Mouse (Mus musculus) cerebral cortex, adult 2 months (tissue): ENCODE results near the gene Mrpl37.

Experiments
- WGBS: fragments of 180-500 bp; shearing (Covaris S2); methylation state at CpG from one replicate; pipeline ENCODE4 v1.1.7; 2018; 5-methylcytosine and 5-hydroxymethylcytosine counted together

Gene Mrpl37

DNA sequence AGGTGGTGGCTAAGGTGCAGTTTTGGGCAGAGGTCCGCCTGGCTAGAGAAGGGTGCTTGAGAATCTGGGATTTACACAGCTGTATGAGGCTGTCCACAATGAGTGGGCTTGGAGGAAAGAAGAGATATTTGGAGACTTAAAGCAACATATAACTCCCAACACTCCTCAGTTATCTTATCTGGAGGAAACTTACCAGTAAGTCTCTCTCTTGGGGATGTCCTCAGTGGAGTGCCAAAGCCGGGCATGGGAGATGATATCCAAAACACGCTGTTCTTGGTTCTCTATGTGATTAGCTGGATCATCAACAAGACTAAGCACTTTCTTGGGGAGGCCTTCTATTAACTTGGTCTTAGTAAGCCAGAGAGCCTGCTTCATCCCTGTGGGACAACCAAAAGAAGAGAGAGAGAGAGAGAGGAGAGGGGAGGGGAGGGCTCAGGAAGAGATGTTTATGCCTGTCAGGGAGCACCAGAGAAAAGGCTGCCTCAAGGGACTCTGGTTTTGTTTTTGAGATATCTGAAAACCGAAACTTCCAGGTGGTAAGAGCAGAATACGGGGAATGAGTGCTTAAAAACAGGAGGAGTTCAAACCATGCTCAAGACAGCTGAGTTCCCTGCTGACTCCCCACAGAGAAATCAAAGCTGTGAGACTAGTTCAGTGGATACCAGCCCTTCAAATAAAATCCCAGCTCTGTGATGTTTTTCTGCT lies 2.1 kb downstream of the Mrpl37 start:
- WGBS = 96% methylated on average over 5 of the region's 5 CpGs

GRCm38 (mm10) chr4:107063214-107063613 lies 3.5 kb downstream of the Mrpl37 start:
- WGBS = 65% methylated on average over 3 of the region's 3 CpGs

- 92% methylated on average over 4 of the region's 4 CpGs for WGBS
Measured at GRCm38 (mm10) chr4:107061560-107061959, 5.1 kb downstream of the Mrpl37 start.

DNA sequence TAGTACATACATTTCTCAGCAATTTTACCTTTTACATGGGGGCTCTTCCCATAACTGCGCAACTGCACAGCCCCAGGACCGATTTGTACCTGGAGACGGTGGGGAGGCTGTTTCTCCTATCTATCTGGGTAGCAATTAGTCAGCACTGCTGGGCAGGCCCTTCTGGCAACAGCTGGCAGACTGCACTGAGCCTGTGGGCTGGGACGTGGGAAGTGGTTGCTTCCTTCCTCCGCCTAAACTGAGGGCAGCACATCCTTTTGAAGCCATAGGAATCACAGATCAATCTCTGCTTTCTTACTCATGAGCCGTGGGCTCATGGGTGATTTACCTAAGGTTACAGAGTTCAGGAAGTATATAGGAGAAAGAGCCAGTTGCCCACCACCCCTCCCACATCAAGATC lies 7.9 kb downstream of the Mrpl37 start:
- 58% methylated on average over 6 of the region's 6 CpGs for WGBS

DNA sequence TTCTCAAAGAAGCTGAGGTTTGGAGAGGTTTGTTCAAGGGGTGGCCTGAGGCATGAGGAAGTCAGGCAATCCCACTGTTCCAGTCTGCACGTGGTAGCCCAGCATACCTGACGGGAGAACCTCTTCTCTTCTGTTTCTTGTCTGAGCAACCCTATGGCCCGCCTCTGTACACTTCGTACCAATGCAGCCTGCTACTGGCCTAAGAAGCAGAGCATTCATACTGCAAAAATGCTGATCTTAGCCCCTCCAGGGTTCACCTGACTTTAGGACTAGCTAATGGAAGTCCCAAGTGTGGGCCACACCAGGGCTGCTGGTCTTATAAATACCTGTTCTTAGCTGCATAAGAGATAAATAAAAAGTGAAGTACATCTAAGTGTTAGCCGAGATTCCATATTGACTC lies 8.3 kb downstream of the Mrpl37 start:
- WGBS = 93% methylated on average over 5 of the region's 5 CpGs

- 73% methylated on average over 3 of the region's 3 CpGs for WGBS
Measured at GRCm38 (mm10) chr4:107056088-107056487, 10.6 kb downstream of the Mrpl37 start.

- 68% methylated on average over 5 of the region's 5 CpGs for WGBS
Measured at GRCm38 (mm10) chr4:107052962-107053553, 13.6 kb downstream of the Mrpl37 start.

DNA sequence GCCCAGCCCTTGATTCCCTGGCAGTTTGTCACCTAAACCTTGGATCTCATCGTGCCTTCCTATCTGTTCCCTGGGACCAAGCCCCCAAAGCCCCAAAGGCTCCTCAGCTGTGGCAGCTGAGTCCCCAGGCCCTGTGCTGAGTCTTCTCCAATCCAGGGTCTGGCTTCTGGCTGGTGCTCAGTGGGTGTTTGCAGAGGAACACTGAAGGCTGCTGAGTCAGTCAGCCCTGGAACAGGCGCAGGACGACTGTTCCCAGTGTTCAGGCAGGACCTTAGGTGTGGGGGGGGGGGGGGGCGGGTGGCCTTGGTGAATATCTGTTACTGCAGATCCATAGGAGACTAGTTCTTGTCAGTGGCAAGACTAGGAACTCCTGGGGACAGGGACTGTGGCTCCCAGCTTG lies 14.8 kb downstream of the Mrpl37 start:
- WGBS = 41% methylated on average over 4 of the region's 4 CpGs

- WGBS = 78% methylated on average over 11 of the region's 11 CpGs
Measured at GRCm38 (mm10) chr4:107048568-107049162, 18.0 kb downstream of the Mrpl37 start.

GRCm38 (mm10) chr4:107047806-107048205 lies 18.9 kb downstream of the Mrpl37 start:
- WGBS = 59% methylated on average over 5 of the region's 5 CpGs

DNA sequence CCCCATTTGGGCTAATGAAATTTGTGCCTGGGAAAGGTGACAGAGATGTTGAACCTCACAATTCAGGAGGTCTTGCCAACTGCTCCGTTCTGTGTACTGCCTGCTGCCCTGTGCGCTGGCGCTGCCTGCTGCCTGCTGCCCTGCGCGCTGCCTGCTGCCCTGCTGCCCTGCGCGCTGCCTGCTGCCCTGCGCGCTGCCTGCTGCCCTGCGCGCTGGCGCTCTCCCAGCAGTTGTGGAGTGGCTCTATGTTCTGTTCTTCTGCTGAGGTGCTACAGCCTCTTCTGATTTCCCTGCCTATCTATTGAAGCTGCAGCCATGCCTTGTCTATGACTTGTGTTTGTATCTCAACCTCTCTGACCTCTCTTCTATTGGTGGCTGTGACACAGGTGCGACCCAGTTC lies 21.5 kb downstream of the Mrpl37 start:
- WGBS = 96% methylated on average over 13 of the region's 13 CpGs

DNA sequence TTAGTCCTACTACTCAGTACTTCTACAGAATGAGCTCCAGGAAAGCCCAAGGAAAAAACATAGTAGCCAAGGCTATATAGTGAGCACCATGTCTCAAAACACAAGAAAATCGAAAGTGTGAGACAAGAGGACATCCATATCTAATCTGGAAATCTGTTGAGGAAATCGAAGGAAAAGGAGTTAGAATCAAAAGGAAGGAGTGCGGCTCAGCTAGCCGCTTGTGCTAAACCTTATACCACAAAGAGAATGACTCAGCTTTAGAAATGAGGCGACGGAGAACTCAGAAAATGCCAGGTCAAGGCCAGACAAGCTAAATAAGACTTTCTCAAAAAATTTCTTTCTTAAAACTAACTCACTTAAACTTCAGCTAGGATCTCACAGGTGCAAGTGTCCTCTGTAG lies 24.4 kb downstream of the Mrpl37 start:
- 88% methylated on average over 6 of the region's 6 CpGs for WGBS

GRCm38 (mm10) chr4:107039270-107039669 lies 27.4 kb downstream of the Mrpl37 start:
- WGBS = 46% methylated on average over 8 of the region's 8 CpGs

DNA sequence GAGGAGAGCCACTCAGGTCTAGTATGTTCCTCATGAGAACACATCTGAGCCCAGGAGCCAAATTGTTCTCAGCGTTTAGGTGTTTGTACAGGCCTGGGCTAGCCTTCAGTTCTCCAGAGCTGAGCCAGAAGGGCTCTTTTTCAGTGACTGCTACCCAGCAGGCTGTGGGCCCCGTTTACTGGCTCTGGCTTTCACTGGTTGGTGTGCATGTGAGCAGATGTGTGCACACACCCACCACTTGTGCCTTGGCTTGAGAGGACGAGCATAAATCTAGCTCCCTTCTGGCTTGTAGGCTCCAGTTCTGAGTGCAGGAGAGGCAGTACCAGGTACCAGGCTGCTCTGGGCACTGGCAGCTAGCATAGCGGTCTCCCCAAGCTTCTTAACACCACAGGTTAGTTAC lies 28.4 kb downstream of the Mrpl37 start:
- 47% methylated on average over 4 of the region's 4 CpGs for WGBS

DNA sequence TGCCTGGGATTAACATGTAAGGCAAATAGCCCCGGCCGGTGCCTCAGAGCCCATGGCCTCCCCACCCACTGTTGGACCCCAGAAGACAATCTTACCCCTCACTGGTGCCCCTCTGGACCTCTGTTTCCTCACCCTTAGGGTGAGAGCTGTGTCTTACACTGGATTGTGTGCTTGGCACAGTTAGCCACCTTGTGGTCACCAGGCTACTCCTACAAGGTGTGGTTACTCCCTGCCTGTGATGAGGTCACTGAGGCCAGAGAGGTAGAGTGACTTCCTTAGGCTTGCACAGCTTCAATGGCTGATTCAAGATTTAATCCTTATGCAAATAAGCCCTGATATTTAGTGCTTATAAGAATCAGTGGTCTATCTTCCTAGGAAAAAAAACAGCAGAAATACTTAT lies 29.7 kb downstream of the Mrpl37 start:
- 98% methylated on average over 2 of the region's 2 CpGs for WGBS

DNA sequence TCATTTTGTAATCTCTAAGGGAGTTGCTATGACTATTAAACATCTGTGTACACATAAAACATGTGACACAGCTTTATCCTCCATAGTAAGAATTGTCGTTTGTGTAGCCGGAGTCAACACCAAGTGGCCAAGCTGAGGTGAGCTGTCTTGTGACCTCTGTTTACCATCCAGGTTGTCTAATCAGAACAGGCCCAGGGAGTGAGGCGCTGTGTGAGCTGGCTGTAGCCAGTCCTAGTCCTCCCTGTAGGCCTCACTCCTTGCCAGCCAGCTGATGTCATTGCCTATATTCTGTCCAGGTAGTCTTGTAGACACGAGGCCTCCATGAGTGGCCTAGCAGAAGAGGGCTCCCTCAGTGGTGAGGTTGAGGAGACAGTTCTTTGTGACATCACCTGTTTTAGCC lies 31.0 kb downstream of the Mrpl37 start:
- 90% methylated on average over 4 of the region's 4 CpGs for WGBS

- 52% methylated on average over 8 of the region's 8 CpGs for WGBS
Measured at GRCm38 (mm10) chr4:107026451-107026850, 40.2 kb downstream of the Mrpl37 start.

GRCm38 (mm10) chr4:107025369-107025768 lies 41.3 kb downstream of the Mrpl37 start:
- 84% methylated on average over 5 of the region's 5 CpGs for WGBS

GRCm38 (mm10) chr4:107024899-107025298 lies 41.8 kb downstream of the Mrpl37 start:
- 92% methylated on average over 7 of the region's 7 CpGs for WGBS

- 61% methylated on average over 3 of the region's 3 CpGs for WGBS
Measured at GRCm38 (mm10) chr4:107021464-107021863, 45.2 kb downstream of the Mrpl37 start.

DNA sequence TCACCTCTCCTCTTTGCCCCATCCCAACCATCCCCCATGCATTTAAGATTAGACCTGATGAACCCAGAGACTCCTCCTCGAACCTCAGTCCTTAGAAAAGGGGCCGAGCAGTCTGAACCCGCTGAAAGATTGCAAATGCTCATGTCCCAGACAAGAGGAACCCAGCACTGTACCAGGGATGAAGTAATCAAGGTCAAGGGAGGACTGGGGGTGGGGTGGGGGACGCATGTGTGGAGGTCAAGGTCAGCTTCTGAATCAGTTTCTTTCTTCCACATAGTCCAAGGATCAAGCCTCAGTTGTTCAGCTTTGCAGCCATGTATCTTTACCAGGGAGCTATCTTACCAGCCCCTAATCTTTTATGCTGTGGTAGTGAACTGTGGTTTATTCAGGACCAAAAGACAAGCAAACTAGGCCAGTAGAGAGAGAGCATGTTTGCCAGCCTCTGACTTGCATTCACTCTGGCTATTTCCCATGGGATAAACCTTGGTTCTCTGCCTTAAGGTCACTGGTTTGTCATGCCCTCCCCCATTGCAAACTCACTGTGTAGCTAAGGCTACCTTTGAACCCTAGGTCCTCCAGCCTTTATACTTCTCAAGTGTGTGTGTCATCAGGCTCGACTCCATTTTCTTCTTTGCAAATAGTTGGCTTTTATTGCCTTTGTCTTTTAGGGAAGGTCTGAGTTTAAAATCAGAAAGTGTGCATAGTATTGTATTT lies 46.2 kb downstream of the Mrpl37 start:
- WGBS = 83% methylated on average over 5 of the region's 5 CpGs

DNA sequence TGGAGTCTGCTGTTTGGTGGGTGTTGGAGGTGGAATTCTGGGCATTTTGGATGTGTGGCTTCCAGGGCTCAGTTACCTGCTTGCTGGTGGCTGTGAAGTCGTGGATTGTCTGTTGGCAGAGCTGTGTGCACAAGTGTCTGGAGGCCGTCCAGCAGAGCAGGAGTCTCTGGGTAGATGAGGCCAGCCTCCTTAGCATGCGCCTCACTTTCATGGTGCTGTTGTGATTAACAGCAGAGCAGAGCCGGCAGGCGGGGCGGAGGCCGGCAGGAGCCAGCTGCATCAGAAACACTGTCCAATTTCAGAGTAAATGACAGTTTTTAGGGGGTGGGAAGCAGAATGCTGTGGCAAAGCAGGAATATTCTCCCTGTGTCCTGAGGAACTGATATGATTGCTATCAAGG lies 47.6 kb downstream of the Mrpl37 start:
- WGBS = 17% methylated on average over 7 of the region's 7 CpGs

- 77% methylated on average over 3 of the region's 3 CpGs for WGBS
Measured at GRCm38 (mm10) chr4:107018521-107018920, 48.1 kb downstream of the Mrpl37 start.
